9 mouse cellular contexts compared by ENCODE assay signal in the genomic region with DNA sequence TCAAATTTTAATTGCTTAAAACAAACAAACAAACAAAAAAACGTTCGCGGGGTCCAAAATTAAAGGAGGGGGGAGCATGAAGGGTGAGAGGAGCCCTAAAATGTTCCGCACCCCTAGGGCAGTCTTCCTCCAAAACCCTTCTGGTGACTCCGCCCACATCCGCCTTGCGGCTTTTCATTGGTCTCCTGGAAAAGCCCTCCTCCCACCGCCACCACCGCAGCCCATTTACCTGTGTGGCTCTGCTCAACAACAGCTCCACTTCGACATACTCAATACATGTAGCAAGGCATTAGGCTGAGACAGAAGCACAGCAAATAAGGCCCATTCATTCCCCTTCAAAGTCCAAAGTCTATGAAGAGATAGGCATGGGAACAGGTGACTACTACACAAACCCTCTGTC. TPM values are rescaled to one million over a fixed set of nuclear protein-coding genes. Genes with fewer than 3 reads are reported as not detected.
A peak's percentile ranks its signal among the peaks of the same experiment; 100 is the strongest.
DNase-seq lines count a peak whose midpoint lies in the region; ATAC-seq lines count a peak whose summit lies in the region.
"Had no signal": no experiment of that assay in that cellular context is flagged by ENCODE, and none has a peak within 500 bp of the region (broad histone marks: within the 10 kb centered on the region; RNA-seq: fewer than 3 reads in every experiment).

No protein-coding gene starts in this region.

- no peak overlapping the region for H3K27ac ChIP-seq in heart, embryonic 11.5 days (ENCODE audit: low read depth, low read length)
- H3K27ac ChIP-seq in liver, embryonic 12.5 days: no peak overlapping the region

- no peaks in the 10 kb centered on the region for H3K36me3 ChIP-seq in heart, embryonic 11.5 days (ENCODE audit: control insufficient read depth, insufficient read depth, low read length)
- no peaks in the 10 kb centered on the region for H3K36me3 ChIP-seq in liver, embryonic 12.5 days

- 12% methylated on average over 10 of the region's 10 CpGs for WGBS in heart, embryonic 11.5 days (ENCODE audit: insufficient replicate concordance)
- 10% methylated on average over 10 of the region's 10 CpGs for WGBS in liver, embryonic 12.5 days (ENCODE audit: insufficient replicate concordance)

- H3K4me3 ChIP-seq in heart, embryonic 11.5 days (ENCODE audit: low read depth, low read length): no peak overlapping the region
- no peak overlapping the region for H3K4me3 ChIP-seq in liver, embryonic 12.5 days

- H3K4me2 ChIP-seq in heart, embryonic 11.5 days: 0 out of 2 replicates have a peak overlapping the region, but pooled peaks have one; percentile 15
- H3K4me2 ChIP-seq in liver, embryonic 12.5 days: peak overlapping the region; percentile 23

- no peak for DNase-seq in heart, postnatal 10 days
- DNase-seq in WW6 (ENCODE audit: low read depth, low spot score): peak; percentile 9
- DNase-seq in spleen, postnatal 14 days (ENCODE audit: low spot score in 2 of 2): peak; percentile 12 to 21
- DNase-seq in adrenal gland, postnatal 36 days: no peak
- no peak for DNase-seq in urinary bladder, adult 2 months (ENCODE audit: low spot score)

- ATAC-seq in heart, embryonic 11.5 days (replicated peaks; ENCODE audit: insufficient number of reproducible peaks, low FRiP score, low TSS enrichment): no peak
- ATAC-seq in liver, embryonic 12.5 days: no peak
- no peak for ATAC-seq in erythroid progenitor cell, adult 5-6 weeks (replicated peaks; ENCODE audit: low FRiP score, poor library complexity, severe bottlenecking)

- no peaks in the 10 kb centered on the region for H3K9me3 ChIP-seq in heart, embryonic 11.5 days (replicated peaks; ENCODE audit: control insufficient read depth, low read length)
- H3K9me3 ChIP-seq in liver, embryonic 12.5 days (replicated peaks): no peaks in the 10 kb centered on the region

- no peak overlapping the region for H3K9ac ChIP-seq in heart, embryonic 11.5 days (ENCODE audit: low read depth, low read length)
- H3K9ac ChIP-seq in liver, embryonic 12.5 days: no peak overlapping the region

- peaks cover 5% of the 10 kb centered on the region; the same call in 1 of the 2 replicates for H3K4me1 ChIP-seq in heart, embryonic 11.5 days (ENCODE audit: control insufficient read depth, insufficient read depth, low read length)
- H3K4me1 ChIP-seq in liver, embryonic 12.5 days: no peaks in the 10 kb centered on the region

- intact Hi-C loops in heart, postnatal 10 days (cut with DNase I): no loop called here

- H3K27me3 ChIP-seq in heart, embryonic 11.5 days (ENCODE audit: control insufficient read depth, insufficient read depth, low read length): 0 out of 2 replicates have a peak, but pooled peaks cover 3% of the 10 kb centered on the region
- H3K27me3 ChIP-seq in liver, embryonic 12.5 days (replicated peaks): no peaks in the 10 kb centered on the region

RNA-seq across cellular contexts. Expression of a gene that starts 14.7 kb away (rescaled TPM):
- 1.4 TPM in 2 replicates for polyA plus RNA-seq in heart, embryonic 11.5 days (2014; fragmentation: Nextera tagmentation; extraction: Ambion mirVana)
- total RNA-seq in heart, postnatal 10 days (2021): not detected
- polyA plus RNA-seq in liver, embryonic 12.5 days (2016; fragmentation: Nextera tagmentation; extraction: Ambion mirVana): 0.82 and 0.85 TPM in 2 replicates
- under 1 TPM in 1 of 2 experiments, not detected in 1; 0.07 TPM for total RNA-seq in adrenal gland, postnatal 36 days (2021)
- total RNA-seq in erythroid progenitor cell, adult 5-6 weeks (2015; ENCODE audit: low replicate concordance): not detected in 2 replicates
- 0.53 TPM in 1 of 2 replicates, not detected in the other for total RNA-seq in erythroid progenitor cell, adult 5-6 weeks (2017; ENCODE audit: low replicate concordance)
- 0.07 and 0.13 TPM in 2 replicates for polyA plus RNA-seq in urinary bladder, adult 2 months (2012; rRNA removed)
- polyA plus RNA-seq: large intestine, adult 2 months had no signal

Comparison
In these comparisons a context has a peak if more than half of its experiments do, and no peak if none do; other contexts are left out.
1. DNase-seq: peak in WW6 (single experiment) and spleen, postnatal 14 days (2 of 2); none in heart, postnatal 10 days (0 of 2), adrenal gland, postnatal 36 days (0 of 2) and urinary bladder, adult 2 months (single experiment).